Mouse (Mus musculus) heart, adult 2 months (tissue): ENCODE measurements at regions not wholly inside any gene's neighbourhood (a gene's known extent, or its start where the extent isn't known, plus 50 kb on each side); places are given as distances from the start of the nearest gene placed in this dataset.
A peak's percentile ranks its signal among the peaks of the same experiment; 100 is the strongest.

ENCODE experiments used
- DNase-seq, 2 experiments: peaks; one replicate each; pipeline ENCODE4 v3.0.0; 2021
- H3K27ac ChIP-seq: fragments of 200-600 bp; 2 replicates; pipeline ENCODE4 v1.8.1; 2022
- H3K27me3 ChIP-seq: fragments of 200-500 bp; 2 replicates; pipeline ENCODE4 v1.6.1; 2012; ENCODE audit warnings: mild to moderate bottlenecking, low read length, inconsistent platforms, mixed read lengths; ENCODE audit not compliant: control insufficient read depth, insufficient read depth
- H3K36me3 ChIP-seq: fragments of 200-500 bp; 2 replicates; pipeline ENCODE4 v1.6.1; 2012; ENCODE audit warnings: low read length, inconsistent platforms; ENCODE audit not compliant: control insufficient read depth, insufficient read depth
- H3K4me1 ChIP-seq: fragments of 200-500 bp; 2 replicates; pipeline ENCODE4 v1.6.1; 2011; ENCODE audit warnings: low read length; ENCODE audit not compliant: control insufficient read depth, insufficient read depth
- H3K4me3 ChIP-seq: fragments of 200-600 bp; 2 replicates; pipeline ENCODE4 v1.8.1; 2022
- H3K79me2 ChIP-seq: fragments of 200-500 bp; replicated peaks from 2 replicates; pipeline ENCODE4 v1.6.1; 2012; ENCODE audit warnings: mild to moderate bottlenecking, inconsistent platforms, low read length, moderate library complexity, mixed read lengths; ENCODE audit not compliant: control insufficient read depth, insufficient read depth
- H3K9ac ChIP-seq: fragments of 200-500 bp; 2 replicates; pipeline ENCODE4 v1.6.1; 2012; ENCODE audit warnings: low read depth, mild to moderate bottlenecking, control low read depth, inconsistent platforms, low read length, mixed read lengths
- CTCF ChIP-seq: fragments of 200-600 bp; IDR thresholded peaks from 2 replicates; pipeline ENCODE4 v1.8.1; 2022; ENCODE audit warnings: antibody characterized with exemption, mild to moderate bottlenecking, moderate library complexity
- EP300 ChIP-seq: fragments of 200-500 bp; IDR thresholded peaks from 2 replicates; pipeline ENCODE4 v1.6.1; 2011; ENCODE audit warnings: low read depth, low read length, control low read depth; ENCODE audit not compliant: insufficient read depth
- POLR2A ChIP-seq: fragments of 200-500 bp; IDR thresholded peaks from 2 replicates; pipeline ENCODE4 v1.6.1; 2011; ENCODE audit warnings: mild to moderate bottlenecking, low read depth, low read length, control low read depth; ENCODE audit not compliant: insufficient read depth
- WGBS: fragments of 180-500 bp; shearing (Covaris S2); methylation state at CpG from one replicate; pipeline ENCODE4 v1.1.7; 2018; 5-methylcytosine and 5-hydroxymethylcytosine counted together
- intact Hi-C: fragments of 180-260 bp; cut with DNase I; formaldehyde crosslinking; loops from one replicate; pipeline ENCODE4 v1.15.1; 2025

- intact Hi-C loops: loop anchor here (5.0 kb wide), 1 partner anchor 148 kb away; no protein-coding TSS in a partner anchor
- DNase-seq: peak in 1 of 2 experiments; percentile 9
- no peak overlapping the region for H3K27ac ChIP-seq
These were observed 275.4 kb downstream of the Uaca start for GRCm38 (mm10) chr9:61069553-61070314.

GRCm38 (mm10) chr9:61070315-61070707 is 276.0 kb downstream of the Uaca start:
- Histone ChIP-seq H3K9ac (no peak overlapping the region), H3K4me3 (no peak overlapping the region), H3K4me1 (peaks cover 5% of the 10 kb centered on the region; the same call in 1 of the 2 replicates), H3K79me2 (no peaks in the 10 kb centered on the region), H3K36me3 (no peaks in the 10 kb centered on the region), H3K27ac (no peak overlapping the region), H3K27me3 (no peaks in the 10 kb centered on the region)
- intact Hi-C loops: no loop called here
- TF ChIP-seq EP300: no peak
- TF ChIP-seq POLR2A: no peak
- TF ChIP-seq CTCF: no peak
- 86% methylated on average over 8 of the region's 8 CpGs for WGBS
- no peak for DNase-seq

More at GRCm38 (mm10) chr9:61069553-61070314, 275.4 kb downstream of the Uaca start:
- Histone ChIP-seq H3K36me3 (no peaks in the 10 kb centered on the region), H3K4me1 (peaks cover 5% of the 10 kb centered on the region; the same call in 1 of the 2 replicates), H3K27me3 (no peaks in the 10 kb centered on the region), H3K4me3 (no peak overlapping the region), H3K9ac (no peak overlapping the region), H3K79me2 (no peaks in the 10 kb centered on the region)
- 52% methylated on average over 13 of the region's 13 CpGs for WGBS
- TF ChIP-seq EP300: no peak
- no peak for TF ChIP-seq CTCF
- TF ChIP-seq POLR2A: no peak

GRCm38 (mm10) chr9:61070861-61071260 is 276.5 kb downstream of the Uaca start:
- no peaks in the 10 kb centered on the region for H3K27me3 ChIP-seq
- H3K27ac ChIP-seq: no peak overlapping the region
- intact Hi-C loops: no loop called here
- H3K4me1 ChIP-seq: peaks cover 5% of the 10 kb centered on the region; the same call in 1 of the 2 replicates
- H3K79me2 ChIP-seq: no peaks in the 10 kb centered on the region
- WGBS: 87% methylated on average over 9 of the region's 9 CpGs
- H3K9ac ChIP-seq: no peak overlapping the region
- no peak for TF ChIP-seq CTCF
- no peak for TF ChIP-seq EP300
- no peak for TF ChIP-seq POLR2A
- H3K4me3 ChIP-seq: no peak overlapping the region
- no peaks in the 10 kb centered on the region for H3K36me3 ChIP-seq
- DNase-seq: no peak

- Histone ChIP-seq H3K79me2 (no peaks in the 10 kb centered on the region), H3K27me3 (no peaks in the 10 kb centered on the region), H3K27ac (no peak overlapping the region), H3K4me3 (no peak overlapping the region), H3K9ac (no peak overlapping the region), H3K36me3 (no peaks in the 10 kb centered on the region), H3K4me1 (peaks cover 5% of the 10 kb centered on the region; the same call in 1 of the 2 replicates)
- DNase-seq: peak in 1 of 2 experiments; percentile 18
- TF ChIP-seq POLR2A (no peak), CTCF (no peak), EP300 (no peak)
- WGBS: 13% methylated on average over 4 of the region's 4 CpGs
- intact Hi-C loops: no loop called here
These were observed 279.1 kb downstream of the Uaca start for GRCm38 (mm10) chr9:61073482-61073881.

- Histone ChIP-seq H3K9ac (no peak overlapping the region), H3K4me3 (no peak overlapping the region), H3K27me3 (no peaks in the 10 kb centered on the region), H3K36me3 (no peaks in the 10 kb centered on the region), H3K79me2 (no peaks in the 10 kb centered on the region), H3K4me1 (peaks cover 3% of the 10 kb centered on the region; the same call in 1 of the 2 replicates), H3K27ac (no peak overlapping the region)
- no peak for TF ChIP-seq EP300
- intact Hi-C loops: no loop called here
- no peak for DNase-seq
- WGBS: 88% methylated on average over 4 of the region's 4 CpGs
These were observed 280.7 kb downstream of the Uaca start for GRCm38 (mm10) chr9:61075071-61075470.

GRCm38 (mm10) chr9:61077181-61077580 is 282.8 kb downstream of the Uaca start:
- WGBS: 82% methylated on average over 2 of the region's 2 CpGs
- H3K27me3 ChIP-seq: no peaks in the 10 kb centered on the region
- no peak overlapping the region for H3K9ac ChIP-seq
- TF ChIP-seq CTCF: no peak
- TF ChIP-seq POLR2A: no peak
- TF ChIP-seq EP300: no peak
- peaks cover 3% of the 10 kb centered on the region; the same call in 1 of the 2 replicates for H3K4me1 ChIP-seq
- no peak overlapping the region for H3K4me3 ChIP-seq
- no peak for DNase-seq
- no peak overlapping the region for H3K27ac ChIP-seq
- no peaks in the 10 kb centered on the region for H3K79me2 ChIP-seq
- H3K36me3 ChIP-seq: no peaks in the 10 kb centered on the region
- intact Hi-C loops: no loop called here
